ENCODE assay signal across 25 mouse cellular contexts in genomic region chr16:17701043-17701405, GRCm38 (mm10). TPM values are rescaled to one million over a fixed set of nuclear protein-coding genes. Genes with fewer than 3 reads are reported as not detected.
DNase-seq lines count a peak whose midpoint lies in the region; ATAC-seq and TF ChIP-seq lines count a peak whose summit lies in the region.
"Had no signal": no experiment of that assay in that cellular context is flagged by ENCODE, and none has a peak within 500 bp of the region (broad histone marks: within the 10 kb centered on the region; RNA-seq: fewer than 3 reads in every experiment).

No protein-coding gene starts in this region.

- no peak for TF ChIP-seq POLR2A in small intestine, adult 2 months (IDR thresholded peaks at IDR 0.05; ENCODE audit: low read depth, low read length)

- H3K36me3 ChIP-seq in intestine, embryonic 14.5 days (ENCODE audit: control insufficient read depth, insufficient read depth, low read length): peaks cover 41% of the 10 kb centered on the region
- peaks cover 8% of the 10 kb centered on the region; the same call in 1 of the 2 replicates for H3K36me3 ChIP-seq in intestine, embryonic 15.5 days
- peaks cover 28% of the 10 kb centered on the region for H3K36me3 ChIP-seq in small intestine, adult 2 months (ENCODE audit: control insufficient read depth, insufficient read depth, low read length)
- peaks cover 50% of the 10 kb centered on the region for H3K36me3 ChIP-seq in heart, embryonic 10.5 days

- H3K9me3 ChIP-seq in intestine, embryonic 14.5 days (ENCODE audit: control insufficient read depth, low read length): no peaks in the 10 kb centered on the region
- no peaks in the 10 kb centered on the region for H3K9me3 ChIP-seq in intestine, embryonic 15.5 days
- H3K9me3 ChIP-seq in heart, embryonic 10.5 days: no peaks in the 10 kb centered on the region
- H3K9me3 ChIP-seq: embryonic facial prominence, embryonic 10.5 days; embryonic facial prominence, embryonic 13.5 days; forebrain, embryonic 12.5 days; forebrain, embryonic 15.5 days; hindbrain, embryonic 13.5 days had no signal

- H3K9ac ChIP-seq in intestine, embryonic 14.5 days (ENCODE audit: low read length): no peak overlapping the region
- H3K9ac ChIP-seq in intestine, embryonic 15.5 days: no peak overlapping the region
- H3K9ac ChIP-seq: embryonic facial prominence, embryonic 13.5 days; forebrain, embryonic 12.5 days; forebrain, embryonic 15.5 days; hindbrain, embryonic 13.5 days had no signal

- H3K4me1 ChIP-seq in intestine, embryonic 14.5 days (replicated peaks; ENCODE audit: control insufficient read depth, insufficient read depth, low read length): no peaks in the 10 kb centered on the region
- no peaks in the 10 kb centered on the region for H3K4me1 ChIP-seq in intestine, embryonic 15.5 days (replicated peaks)
- peaks cover 12% of the 10 kb centered on the region; the same call in 1 of the 2 replicates for H3K4me1 ChIP-seq in small intestine, adult 2 months (ENCODE audit: control insufficient read depth, insufficient read depth, insufficient read length, low read length)
- no peaks in the 10 kb centered on the region for H3K4me1 ChIP-seq in heart, embryonic 10.5 days
- H3K4me1 ChIP-seq: embryonic facial prominence, embryonic 10.5 days; embryonic facial prominence, embryonic 13.5 days; forebrain, embryonic 12.5 days; forebrain, embryonic 15.5 days; hindbrain, embryonic 13.5 days had no signal

- ATAC-seq in intestine, embryonic 14.5 days (replicated peaks; ENCODE audit: low FRiP score, low TSS enrichment, low read depth): peak; percentile 61; the same call in 1 of the 2 replicates
- peak; percentile 62; the same call in 1 of the 2 replicates for ATAC-seq in intestine, embryonic 15.5 days
- ATAC-seq: CD4-positive, CD25-positive, alpha-beta regulatory T cell, adult 4 months; forebrain, embryonic 15.5 days; hindbrain, embryonic 16.5 days had no signal

- WGBS in intestine, embryonic 14.5 days: 86% methylated on average over 2 of the region's 2 CpGs
- 81% methylated on average over 2 of the region's 2 CpGs for WGBS in intestine, embryonic 15.5 days
- WGBS in small intestine, adult 2 months: 37% methylated on average over 2 of the region's 2 CpGs
- 87% methylated on average over 2 of the region's 2 CpGs for WGBS in heart, embryonic 10.5 days

- H3K4me2 ChIP-seq in intestine, embryonic 14.5 days (ENCODE audit: low read length): no peak overlapping the region
- no peak overlapping the region for H3K4me2 ChIP-seq in intestine, embryonic 15.5 days (replicated peaks)
- H3K4me2 ChIP-seq: embryonic facial prominence, embryonic 13.5 days; forebrain, embryonic 12.5 days; forebrain, embryonic 15.5 days; heart, embryonic 11.5 days; hindbrain, embryonic 13.5 days had no signal

- H3K27me3 ChIP-seq in intestine, embryonic 14.5 days (replicated peaks; ENCODE audit: control insufficient read depth, insufficient read depth, low read length): no peaks in the 10 kb centered on the region
- H3K27me3 ChIP-seq in intestine, embryonic 15.5 days (replicated peaks): no peaks in the 10 kb centered on the region
- no peaks in the 10 kb centered on the region for H3K27me3 ChIP-seq in small intestine, adult 2 months (ENCODE audit: control insufficient read depth, insufficient read depth, low read length)
- H3K27me3 ChIP-seq in heart, embryonic 10.5 days (ENCODE audit: insufficient read depth, poor library complexity, severe bottlenecking): no peaks in the 10 kb centered on the region
- H3K27me3 ChIP-seq: embryonic facial prominence, embryonic 13.5 days; forebrain, embryonic 12.5 days; forebrain, embryonic 15.5 days; hindbrain, embryonic 13.5 days had no signal

- H3K4me3 ChIP-seq in intestine, embryonic 14.5 days (ENCODE audit: low read depth, low read length): no peak overlapping the region
- H3K4me3 ChIP-seq in intestine, embryonic 15.5 days (replicated peaks): no peak overlapping the region
- H3K4me3 ChIP-seq in small intestine, adult 2 months (ENCODE audit: low read depth, low read length): no peak overlapping the region
- H3K4me3 ChIP-seq in heart, embryonic 10.5 days: no peak overlapping the region
- H3K4me3 ChIP-seq: embryonic facial prominence, embryonic 10.5 days; embryonic facial prominence, embryonic 13.5 days; erythroblast, embryonic 14.5 days; forebrain, embryonic 12.5 days; forebrain, embryonic 15.5 days; heart, adult 2 months; hindbrain, embryonic 13.5 days had no signal

- H3K27ac ChIP-seq in intestine, embryonic 14.5 days (ENCODE audit: low read depth): peak overlapping the region; percentile 12; the same call in 1 of the 2 replicates
- peak overlapping the region; percentile 80 for H3K27ac ChIP-seq in intestine, embryonic 15.5 days
- H3K27ac ChIP-seq in small intestine, adult 2 months (ENCODE audit: insufficient read depth, low read depth, low read length): 0 out of 2 replicates have a peak overlapping the region, but pooled peaks have one; percentile 1
- no peak overlapping the region for H3K27ac ChIP-seq in heart, embryonic 10.5 days
- H3K27ac ChIP-seq: embryonic facial prominence, embryonic 10.5 days; embryonic facial prominence, embryonic 13.5 days; forebrain, embryonic 12.5 days; forebrain, embryonic 15.5 days; heart, adult 2 months; hindbrain, embryonic 13.5 days had no signal

- DNase-seq in intestine, embryonic 14.5 days (ENCODE audit: low spot score): no peak
- no peak for DNase-seq in adrenal gland, adult (ENCODE audit: inconsistent age in 2 of 2, low spot score in 1 of 2)
- no peak for DNase-seq in kidney, adult 9 months
- DNase-seq in heart, embryonic 10.5 days (ENCODE audit: low spot score): no peak
- DNase-seq: adrenal gland, adult 8-10 months; adrenal gland, postnatal 25 days; cerebellum, adult 11-12 months; cerebellum, adult 8-10 months; cerebellum, postnatal 10 days; cerebellum, postnatal 36 days; embryo, embryonic 11 days; gastrocnemius, postnatal 10 days; gastrocnemius, postnatal 36 days; heart, adult 2 months had no signal

- no peak for TF ChIP-seq CTCF in small intestine, adult 2 months (IDR thresholded peaks at IDR 0.05; ENCODE audit: extremely low read depth, insufficient read length, insufficient replicate concordance, low read depth, low read length)

RNA-seq across cellular contexts. Expression of gene Med15, which starts 31.7 kb away (rescaled TPM):
- polyA plus RNA-seq in intestine, embryonic 14.5 days (2014; fragmentation: Nextera tagmentation; extraction: Ambion mirVana): 41.5 and 45.7 TPM in 2 replicates
- 38.0 and 43.0 TPM in 2 replicates for polyA plus RNA-seq in intestine, embryonic 15.5 days (2015; fragmentation: Nextera tagmentation; extraction: Ambion mirVana)
- polyA plus RNA-seq in small intestine, adult 2 months (2012; rRNA removed): 101 and 194 TPM in 2 replicates
- polyA plus RNA-seq in heart, embryonic 10.5 days (2016; fragmentation: Nextera tagmentation; extraction: Ambion mirVana): 45.4 and 48.0 TPM in 2 replicates

RNA-seq across cellular contexts. Expression of gene Ccdc74a, which starts 54.8 kb away (rescaled TPM):
- 2.3 and 4.1 TPM in 2 replicates for polyA plus RNA-seq in intestine, embryonic 14.5 days (2014; fragmentation: Nextera tagmentation; extraction: Ambion mirVana)
- polyA plus RNA-seq in intestine, embryonic 15.5 days (2015; fragmentation: Nextera tagmentation; extraction: Ambion mirVana): 4.0 and 6.7 TPM in 2 replicates
- polyA plus RNA-seq in small intestine, adult 2 months (2012; rRNA removed): 0.39 and 0.76 TPM in 2 replicates
- polyA plus RNA-seq in heart, embryonic 10.5 days (2016; fragmentation: Nextera tagmentation; extraction: Ambion mirVana): 4.4 and 5.8 TPM in 2 replicates

RNA-seq across cellular contexts. Expression of gene Klhl22, which starts 58.4 kb away (rescaled TPM):
- polyA plus RNA-seq in intestine, embryonic 14.5 days (2014; fragmentation: Nextera tagmentation; extraction: Ambion mirVana): 66.5 and 70.8 TPM in 2 replicates
- 52.3 and 55.6 TPM in 2 replicates for polyA plus RNA-seq in intestine, embryonic 15.5 days (2015; fragmentation: Nextera tagmentation; extraction: Ambion mirVana)
- polyA plus RNA-seq in small intestine, adult 2 months (2012; rRNA removed): 34.8 and 60.9 TPM in 2 replicates
- polyA plus RNA-seq in heart, embryonic 10.5 days (2016; fragmentation: Nextera tagmentation; extraction: Ambion mirVana): 47.2 and 55.4 TPM in 2 replicates
